ENCODE assay signal across 8 mouse cellular contexts in the genomic region with DNA sequence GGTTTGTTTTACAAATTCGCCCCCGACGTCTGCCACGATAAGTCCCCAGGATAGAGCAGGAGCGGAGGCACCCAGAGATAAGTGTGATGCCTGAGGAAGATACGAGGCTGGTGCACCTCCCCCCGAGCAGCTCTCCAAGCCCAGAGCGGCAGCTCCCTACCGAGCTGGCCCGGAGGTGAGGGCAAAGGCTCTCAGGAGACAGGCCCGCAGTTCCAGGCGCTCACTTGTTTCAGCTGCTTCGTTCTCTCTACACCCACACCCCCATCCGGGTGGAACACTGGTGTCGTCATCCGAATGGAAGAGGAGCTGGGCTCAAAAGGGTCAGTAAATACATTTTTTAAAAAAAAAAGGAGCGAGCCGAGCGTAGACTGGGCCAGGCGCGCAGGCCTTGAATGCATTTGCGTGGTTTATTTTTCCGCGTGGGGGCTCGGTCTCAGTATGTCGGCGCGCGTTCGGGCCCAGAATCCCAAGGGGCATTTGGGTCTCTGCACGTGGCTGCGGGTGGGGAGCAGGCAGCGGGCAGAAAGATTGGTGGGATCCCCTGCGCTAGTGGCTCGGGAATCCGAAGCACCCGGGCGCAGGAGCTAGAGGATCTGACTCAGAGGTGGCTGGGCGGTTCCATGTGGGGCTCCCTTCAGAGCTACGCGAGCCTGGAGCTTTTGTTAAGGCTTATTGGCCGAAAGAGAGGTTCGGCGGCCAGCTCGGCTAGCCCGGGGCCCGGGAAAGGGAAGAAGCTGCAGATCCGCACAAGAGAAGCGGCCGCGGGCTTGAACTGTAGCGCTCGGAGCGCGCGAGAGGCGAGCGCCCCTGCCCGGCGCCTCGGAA. TPM values are rescaled to one million over a fixed set of nuclear protein-coding genes. Genes with fewer than 3 reads are reported as not detected.
DNase-seq lines count a peak whose midpoint lies in the region; ATAC-seq lines count a peak whose summit lies in the region.

No protein-coding gene starts in this region.

- peak overlapping the region; percentile 24 for H3K4me3 ChIP-seq in midbrain, embryonic 16.5 days (ENCODE audit: low read depth, low read length)

- peaks cover 72% of the 10 kb centered on the region for H3K27me3 ChIP-seq in midbrain, embryonic 16.5 days (ENCODE audit: control insufficient read depth, insufficient read depth, low read depth, low read length)

- H3K4me2 ChIP-seq in midbrain, embryonic 16.5 days (ENCODE audit: low read length): peak overlapping the region; percentile 48

- WGBS in midbrain, embryonic 16.5 days: 2% methylated on average over 56 of the region's 61 CpGs

- peak; percentile 48 for DNase-seq in embryo, embryonic 10 days (ENCODE audit: low spot score)
- DNase-seq in embryo, embryonic 9.5 days (ENCODE audit: extremely low spot score): no peak
- peak; percentile 81 for DNase-seq in NIH3T3 (ENCODE audit: low read depth)
- peak; percentile 47 for DNase-seq in gastrocnemius, postnatal 14 days
- peak; percentile 62 for DNase-seq in kidney, postnatal 10 days
- no peak for DNase-seq in thymus, postnatal 4 days
- DNase-seq in B cell, adult 2 months: no peak

- H3K36me3 ChIP-seq in midbrain, embryonic 16.5 days (ENCODE audit: control insufficient read depth, insufficient read depth, low read length): no peaks in the 10 kb centered on the region

- 0 out of 2 replicates have a peak overlapping the region, but pooled peaks have one; percentile 7 for H3K9ac ChIP-seq in midbrain, embryonic 16.5 days (ENCODE audit: low read depth, low read length)

- no peaks in the 10 kb centered on the region for H3K9me3 ChIP-seq in midbrain, embryonic 16.5 days (replicated peaks; ENCODE audit: control insufficient read depth, low read length, poor library complexity, severe bottlenecking)

- peaks cover 8% of the 10 kb centered on the region; the same call in 1 of the 2 replicates for H3K4me1 ChIP-seq in midbrain, embryonic 16.5 days (ENCODE audit: control insufficient read depth, insufficient read depth, low read length)

- ATAC-seq in midbrain, embryonic 16.5 days: peak; percentile 62

- no peak overlapping the region for H3K27ac ChIP-seq in midbrain, embryonic 16.5 days (ENCODE audit: low read length)

- intact Hi-C loops in gastrocnemius, postnatal 14 days (cut with DNase I; ENCODE audit: low total_unique reads): no loop called here

RNA-seq across cellular contexts. Expression of a gene that starts 0.5 kb away (rescaled TPM):
- total RNA-seq in gastrocnemius, postnatal 14 days (2021): 1 to 10 TPM; 6.5 to 9.4 TPM
- 2.4 and 3.4 TPM in 2 replicates for polyA plus RNA-seq in midbrain, embryonic 16.5 days (2015; fragmentation: Nextera tagmentation; extraction: Ambion mirVana)

Comparison
In these comparisons a context has a peak if more than half of its experiments do, and no peak if none do; other contexts are left out.
1. DNase-seq: peak in embryo, embryonic 10 days (single experiment), NIH3T3 (single experiment), gastrocnemius, postnatal 14 days (single experiment) and kidney, postnatal 10 days (single experiment); none in embryo, embryonic 9.5 days (single experiment), thymus, postnatal 4 days (single experiment) and B cell, adult 2 months (0 of 2).